Mouse (Mus musculus) hindbrain, embryonic 10.5 days (tissue): ENCODE results near the gene Ube2e3. TPM values are rescaled to one million over a fixed set of nuclear protein-coding genes. Genes with fewer than 3 reads are reported as not detected.

Source experiments
- DNase-seq: peaks from one replicate; pipeline ENCODE4 v3.0.0-alpha.2; 2017; ENCODE audit warnings: low spot score
- H3K27ac ChIP-seq: fragments of 300-500 bp; sonication (generic); 2 replicates; pipeline ENCODE4 v1.5.1; 2016; ENCODE audit warnings: mild to moderate bottlenecking, moderate library complexity
- H3K27me3 ChIP-seq: fragments of 300-500 bp; sonication (generic); 2 replicates; pipeline ENCODE4 v1.6.1; 2016; ENCODE audit warnings: mild to moderate bottlenecking; ENCODE audit not compliant: poor library complexity, insufficient read depth, severe bottlenecking
- H3K36me3 ChIP-seq: fragments of 300-500 bp; sonication (generic); 2 replicates; pipeline ENCODE4 v1.6.1; 2016; ENCODE audit warnings: mild to moderate bottlenecking, moderate library complexity
- H3K4me1 ChIP-seq: fragments of 300-500 bp; sonication (generic); replicated peaks from 2 replicates; pipeline ENCODE4 v1.6.1; 2016; ENCODE audit warnings: mild to moderate bottlenecking
- H3K4me3 ChIP-seq: fragments of 300-500 bp; sonication (generic); 2 replicates; pipeline ENCODE4 v1.5.1; 2016; ENCODE audit warnings: mild to moderate bottlenecking, moderate library complexity
- H3K9me3 ChIP-seq: fragments of 300-500 bp; sonication (generic); 2 replicates; pipeline ENCODE4 v1.6.1; 2016; ENCODE audit warnings: mild to moderate bottlenecking, moderate library complexity
- WGBS: fragments of 180-500 bp; shearing (Covaris S2); methylation state at CpG from one replicate; pipeline ENCODE4 v1.1.7; 2016; 5-methylcytosine and 5-hydroxymethylcytosine counted together
- polyA plus RNA-seq: library from polyadenylated mRNA; unstranded; fragments of >200 nt; fragmentation: Nextera tagmentation; extraction: Ambion mirVana; gene quantifications from 2 replicates; pipeline ENCODE4 v1.2.1, GENCODE M21; 2016

The Ube2e3 gene
- 216 and 248 TPM in 2 replicates for polyA plus RNA-seq

DNA sequence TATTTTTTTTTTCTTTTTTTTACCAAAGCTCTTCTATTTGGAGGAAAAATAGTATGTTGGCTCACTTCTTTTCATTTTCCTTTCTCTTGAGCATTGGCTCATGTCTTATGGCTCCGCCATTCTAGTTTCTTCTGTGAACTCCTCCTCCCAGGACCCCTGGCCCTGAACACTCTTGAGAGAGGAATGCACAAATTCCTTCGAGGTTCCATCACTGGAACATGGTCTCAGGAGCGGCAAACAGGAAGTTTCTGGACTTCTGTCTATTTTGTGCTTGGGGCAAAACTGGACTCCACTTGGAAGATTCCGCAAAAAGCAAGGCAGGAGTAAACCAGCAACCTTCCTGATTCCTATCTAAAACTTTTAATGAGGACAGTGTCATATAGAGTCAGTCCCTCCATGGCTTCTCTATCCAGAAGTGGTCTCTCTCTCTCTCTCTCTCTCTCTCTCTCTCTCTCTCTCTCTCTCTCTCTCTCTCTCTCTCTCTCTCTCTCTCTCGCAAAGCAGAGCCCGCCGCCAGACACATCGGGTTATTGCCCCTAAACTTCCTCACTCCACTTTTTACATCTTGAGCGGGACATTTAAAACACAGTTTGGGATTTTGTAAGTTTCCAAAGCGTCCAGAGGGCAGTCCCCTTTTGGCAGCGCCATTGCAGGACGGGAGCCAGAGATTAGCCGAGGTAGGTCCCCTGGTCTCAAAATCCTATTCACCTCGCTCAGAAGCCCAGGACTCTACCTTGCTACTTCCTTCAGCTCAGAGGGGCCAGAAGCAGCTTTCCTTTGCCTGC is at the start of gene Ube2e3:
TSS of gene Ube2e3 (plus strand) at position 399 of the 785 bp plus-strand sequence.
- Histone ChIP-seq H3K27ac (peak within 1 kb of the TSS; percentile 100), H3K4me1 (peaks cover 33% of the 10 kb centered on the region), H3K27me3 (no peaks in the 10 kb centered on the region), H3K9me3 (no peaks in the 10 kb centered on the region), H3K36me3 (peaks cover 7% of the 10 kb centered on the region), H3K4me3 (peak within 1 kb of the TSS; percentile 79)
- WGBS, result 15% methylated on average over 14 of the region's 14 CpGs
- DNase-seq, result peak; percentile 15

DNA sequence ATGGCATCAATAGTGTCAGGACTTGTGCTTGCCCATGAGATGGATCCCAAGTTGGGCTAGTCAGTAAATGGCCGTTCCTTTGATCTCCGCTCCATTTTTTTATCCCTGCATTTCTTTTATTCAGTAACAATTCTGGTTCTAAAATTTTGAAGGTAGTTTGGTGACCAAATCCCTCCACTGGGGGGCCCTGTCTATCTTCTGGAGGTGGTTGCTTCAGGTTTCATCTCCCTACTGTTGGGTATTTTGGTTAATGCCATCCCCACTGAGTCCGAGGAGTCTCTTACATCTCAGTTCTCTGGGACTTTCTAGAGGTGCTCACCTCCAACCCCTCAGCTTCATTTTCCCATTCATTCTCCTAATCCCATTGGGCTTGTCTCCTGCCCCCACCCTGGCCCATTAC is 38.0 kb upstream of the Ube2e3 start:
- H3K27me3 ChIP-seq, result no peaks in the 10 kb centered on the region
- H3K27ac ChIP-seq, result no peak overlapping the region
- H3K4me3 ChIP-seq, result no peak overlapping the region
- no peaks in the 10 kb centered on the region for H3K9me3 ChIP-seq
- WGBS, result 97% methylated on average over 3 of the region's 3 CpGs
- no peaks in the 10 kb centered on the region for H3K4me1 ChIP-seq
- no peak for DNase-seq
- no peaks in the 10 kb centered on the region for H3K36me3 ChIP-seq

DNA sequence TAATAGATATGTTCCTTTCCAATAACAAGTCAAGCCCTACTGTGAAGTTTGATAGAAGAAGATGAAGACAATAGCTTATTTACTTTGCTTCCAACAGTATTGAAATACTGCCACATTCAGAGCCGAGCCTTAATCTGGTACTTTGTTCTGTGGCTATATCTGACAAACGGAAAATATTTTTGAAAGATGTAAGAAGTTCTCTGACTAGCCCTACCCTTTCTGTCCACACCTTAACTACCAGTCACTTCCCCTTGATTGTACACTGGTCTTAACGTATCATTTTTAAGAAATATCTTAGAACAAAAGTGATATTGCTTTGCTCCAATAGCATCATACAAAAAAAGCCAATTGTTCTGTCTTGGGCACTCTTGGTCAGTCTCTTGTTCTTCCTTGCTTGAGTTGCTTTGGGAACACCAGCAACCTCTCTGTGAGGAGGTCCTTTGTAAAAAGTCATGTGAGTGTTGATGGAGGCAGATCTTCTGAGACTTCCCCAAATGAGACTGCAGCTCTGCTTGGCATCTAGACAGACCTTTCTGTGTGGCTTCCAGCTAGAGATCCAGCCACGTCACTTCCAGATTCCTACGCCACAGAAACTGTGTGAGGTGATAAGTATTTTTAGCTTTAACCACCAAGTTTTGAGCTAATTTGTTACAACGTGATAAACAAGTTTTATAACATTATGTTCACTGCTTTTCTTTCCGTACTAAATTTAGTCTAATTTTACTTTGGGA is 26.3 kb upstream of the Ube2e3 start:
- H3K4me3 ChIP-seq, result no peak overlapping the region
- H3K4me1 ChIP-seq, result no peaks in the 10 kb centered on the region
- 89% methylated on average over 7 of the region's 7 CpGs for WGBS
- no peaks in the 10 kb centered on the region for H3K9me3 ChIP-seq
- H3K36me3 ChIP-seq, result no peaks in the 10 kb centered on the region
- H3K27me3 ChIP-seq, result no peaks in the 10 kb centered on the region
- H3K27ac ChIP-seq, result no peak overlapping the region
- no peak for DNase-seq

DNA sequence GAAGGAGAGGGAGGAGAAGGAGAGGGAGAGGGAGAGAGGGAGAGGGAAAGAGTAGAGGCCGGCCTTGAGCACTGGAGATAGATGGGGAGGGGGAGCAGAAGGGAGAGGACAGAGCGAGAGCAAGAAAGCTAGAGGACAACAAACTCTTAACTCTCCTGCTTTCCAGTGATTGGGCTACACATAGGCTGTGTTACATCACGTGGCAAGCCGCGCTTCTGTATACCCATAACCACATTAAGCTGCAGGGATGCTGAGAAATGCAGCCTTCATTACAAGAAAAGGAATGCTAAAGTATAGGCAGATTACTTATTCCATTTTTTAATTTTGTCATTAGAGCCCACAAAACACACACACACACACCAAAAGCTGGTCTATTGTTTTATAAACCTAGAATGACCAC is 23.6 kb upstream of the Ube2e3 start:
- 89% methylated on average over 5 of the region's 5 CpGs for WGBS
- H3K4me1 ChIP-seq, result no peaks in the 10 kb centered on the region
- H3K27me3 ChIP-seq, result no peaks in the 10 kb centered on the region
- no peaks in the 10 kb centered on the region for H3K36me3 ChIP-seq
- no peak for DNase-seq
- no peak overlapping the region for H3K27ac ChIP-seq
- H3K9me3 ChIP-seq, result no peaks in the 10 kb centered on the region
- H3K4me3 ChIP-seq, result no peak overlapping the region

DNA sequence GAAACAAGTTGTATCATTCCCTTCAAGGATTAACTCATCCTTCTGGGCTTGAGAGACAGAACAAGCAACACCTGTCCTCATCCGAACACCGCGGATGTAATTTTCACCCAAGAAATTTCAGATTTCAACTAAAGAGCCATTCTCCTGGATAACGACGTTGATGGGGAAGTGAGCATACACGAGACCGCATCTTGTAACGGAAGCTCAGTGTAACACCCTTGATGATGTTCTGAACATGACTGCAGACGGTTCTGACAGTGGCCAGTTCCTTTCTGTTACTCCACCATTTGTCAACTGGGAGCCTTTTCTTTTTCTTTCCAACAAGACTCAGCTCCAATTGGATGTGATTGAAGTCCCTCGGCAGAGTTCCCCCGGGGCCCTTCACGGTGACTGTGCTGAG is 22.6 kb upstream of the Ube2e3 start:
- no peaks in the 10 kb centered on the region for H3K9me3 ChIP-seq
- DNase-seq, result no peak
- no peaks in the 10 kb centered on the region for H3K4me1 ChIP-seq
- no peak overlapping the region for H3K4me3 ChIP-seq
- H3K36me3 ChIP-seq, result no peaks in the 10 kb centered on the region
- no peaks in the 10 kb centered on the region for H3K27me3 ChIP-seq
- no peak overlapping the region for H3K27ac ChIP-seq
- 89% methylated on average over 12 of the region's 12 CpGs for WGBS

DNA sequence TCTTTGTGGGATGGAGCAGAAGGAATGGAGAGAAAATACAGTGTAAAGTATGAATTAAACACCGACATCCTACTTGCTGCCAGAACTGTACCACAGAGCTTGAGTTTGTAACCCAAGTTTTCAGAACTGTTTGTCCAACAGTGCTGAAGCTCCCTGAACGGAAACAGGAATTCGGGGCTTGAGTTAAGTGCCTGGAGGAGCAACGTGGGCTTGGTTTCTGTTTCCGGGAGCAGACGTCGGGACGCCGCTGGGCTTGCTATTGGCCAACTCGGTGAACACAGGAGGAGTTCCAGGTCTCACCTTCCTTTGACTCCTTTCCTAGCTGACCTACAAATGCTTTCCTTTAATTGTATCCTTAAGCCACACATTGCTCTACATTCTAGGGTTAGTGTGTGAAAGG is 22.2 kb upstream of the Ube2e3 start:
- Histone ChIP-seq H3K4me3 (no peak overlapping the region), H3K36me3 (no peaks in the 10 kb centered on the region), H3K4me1 (no peaks in the 10 kb centered on the region), H3K9me3 (no peaks in the 10 kb centered on the region), H3K27me3 (no peaks in the 10 kb centered on the region), H3K27ac (no peak overlapping the region)
- WGBS, result 81% methylated on average over 10 of the region's 10 CpGs
- no peak for DNase-seq

DNA sequence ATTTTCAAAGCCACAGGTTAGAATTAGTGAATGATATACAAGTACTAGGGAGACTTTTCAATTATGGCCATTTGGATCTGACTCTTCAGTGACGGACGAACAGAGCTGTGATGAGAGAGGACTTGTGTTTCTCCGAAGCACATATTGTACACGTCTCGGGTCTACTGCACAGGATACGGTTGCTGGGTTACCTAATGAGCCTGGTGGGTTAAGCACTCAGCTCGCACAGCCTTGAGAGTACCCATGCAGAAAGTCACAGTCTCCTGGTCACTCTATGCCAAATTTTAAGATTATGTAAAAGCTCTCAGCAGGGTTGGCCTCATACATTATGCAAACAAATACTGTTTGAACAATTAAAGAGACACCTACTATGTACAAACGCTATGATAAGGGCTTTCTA is 13.6 kb upstream of the Ube2e3 start:
- H3K27ac ChIP-seq, result no peak overlapping the region
- no peak for DNase-seq
- no peaks in the 10 kb centered on the region; the same call in 1 of the 2 replicates for H3K4me1 ChIP-seq
- no peaks in the 10 kb centered on the region for H3K27me3 ChIP-seq
- H3K9me3 ChIP-seq, result no peaks in the 10 kb centered on the region
- H3K36me3 ChIP-seq, result no peaks in the 10 kb centered on the region
- 79% methylated on average over 8 of the region's 8 CpGs for WGBS
- no peak overlapping the region for H3K4me3 ChIP-seq

DNA sequence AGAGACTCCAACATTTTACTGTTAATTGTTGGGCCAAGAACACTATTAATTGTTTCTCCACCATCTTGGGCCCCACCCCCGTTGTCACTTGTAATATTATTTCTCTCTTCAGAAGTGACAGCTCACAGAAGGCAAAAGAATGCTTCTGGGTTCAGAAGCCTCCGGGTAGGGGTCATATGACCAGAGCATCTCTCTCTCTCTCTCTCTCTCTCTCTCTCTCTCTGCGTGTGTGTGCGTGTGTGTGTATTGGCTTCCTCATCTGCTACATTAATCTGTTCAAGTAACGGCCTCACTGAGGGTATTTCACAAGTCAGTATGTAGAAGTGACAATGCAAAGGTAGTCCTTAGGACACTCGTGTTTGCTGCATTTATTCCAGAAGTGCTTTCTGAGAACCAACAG is 9.3 kb upstream of the Ube2e3 start:
- 84% methylated on average over 6 of the region's 6 CpGs for WGBS

DNA sequence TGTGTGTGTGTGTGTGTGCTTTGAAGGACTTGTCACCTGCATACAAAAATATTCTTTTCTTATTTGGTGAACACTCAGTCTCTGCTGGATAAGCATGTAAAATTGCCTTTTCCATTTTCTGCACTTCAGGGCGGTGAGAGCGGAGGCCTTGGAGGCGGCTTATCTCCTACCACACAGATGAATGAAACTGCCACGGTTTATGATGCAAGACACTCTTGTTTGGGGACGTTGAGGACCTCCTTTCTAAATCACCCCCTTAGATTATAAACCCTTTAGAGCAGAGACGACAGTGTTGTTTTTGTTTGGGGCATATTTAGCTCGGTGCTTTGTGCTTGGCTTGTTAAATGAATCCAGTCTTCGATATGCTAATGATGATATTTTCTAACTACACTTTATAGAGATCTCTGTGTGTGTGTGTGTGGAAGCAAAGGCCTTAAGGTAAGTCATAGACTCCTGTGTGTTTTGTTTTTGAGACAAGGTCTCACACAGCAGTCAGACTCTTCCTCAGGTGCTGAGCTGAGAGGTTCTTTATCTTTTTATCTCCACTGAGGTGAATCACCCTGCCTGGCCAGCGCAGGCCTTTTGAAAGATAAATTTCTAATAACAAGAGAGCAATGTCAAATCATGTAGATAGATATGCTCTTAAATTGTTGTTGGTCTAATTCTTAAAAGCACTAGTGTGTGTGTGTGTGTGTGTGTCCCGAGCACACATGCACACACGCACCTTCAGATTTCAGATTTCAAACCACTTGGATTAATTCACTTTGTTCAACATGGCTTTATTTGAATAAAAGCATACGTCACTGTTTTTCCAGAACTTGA is 8.4 kb upstream of the Ube2e3 start:
- Histone ChIP-seq H3K27me3 (no peaks in the 10 kb centered on the region), H3K4me3 (no peak overlapping the region), H3K9me3 (no peaks in the 10 kb centered on the region), H3K4me1 (no peaks in the 10 kb centered on the region), H3K36me3 (no peaks in the 10 kb centered on the region), H3K27ac (no peak overlapping the region)
- no peak for DNase-seq
- 87% methylated on average over 12 of the region's 12 CpGs for WGBS

More for the DNA sequence above, 9.3 kb upstream of the Ube2e3 start:
- Histone ChIP-seq H3K4me3 (no peak overlapping the region), H3K4me1 (no peaks in the 10 kb centered on the region), H3K36me3 (no peaks in the 10 kb centered on the region), H3K27ac (no peak overlapping the region), H3K27me3 (no peaks in the 10 kb centered on the region), H3K9me3 (no peaks in the 10 kb centered on the region)
- DNase-seq, result no peak

DNA sequence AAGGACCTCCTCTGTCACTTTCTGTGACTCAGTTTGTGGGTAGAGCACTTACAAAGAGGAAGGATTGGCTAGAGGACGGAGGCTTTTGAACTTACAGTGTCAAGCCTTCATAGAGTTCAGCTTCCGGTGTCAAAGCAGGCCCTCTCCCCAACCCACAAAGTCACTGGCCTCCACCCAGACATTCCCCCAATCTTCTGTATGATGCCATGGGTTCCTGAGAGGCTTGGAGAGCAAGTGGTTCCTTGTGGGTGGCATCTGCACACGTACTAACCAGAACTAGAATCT is 7.9 kb upstream of the Ube2e3 start:
- Histone ChIP-seq H3K4me3 (no peak overlapping the region), H3K36me3 (no peaks in the 10 kb centered on the region), H3K4me1 (no peaks in the 10 kb centered on the region), H3K27me3 (no peaks in the 10 kb centered on the region), H3K27ac (no peak overlapping the region), H3K9me3 (no peaks in the 10 kb centered on the region)
- no peak for DNase-seq
- 83% methylated on average over 3 of the region's 3 CpGs for WGBS

DNA sequence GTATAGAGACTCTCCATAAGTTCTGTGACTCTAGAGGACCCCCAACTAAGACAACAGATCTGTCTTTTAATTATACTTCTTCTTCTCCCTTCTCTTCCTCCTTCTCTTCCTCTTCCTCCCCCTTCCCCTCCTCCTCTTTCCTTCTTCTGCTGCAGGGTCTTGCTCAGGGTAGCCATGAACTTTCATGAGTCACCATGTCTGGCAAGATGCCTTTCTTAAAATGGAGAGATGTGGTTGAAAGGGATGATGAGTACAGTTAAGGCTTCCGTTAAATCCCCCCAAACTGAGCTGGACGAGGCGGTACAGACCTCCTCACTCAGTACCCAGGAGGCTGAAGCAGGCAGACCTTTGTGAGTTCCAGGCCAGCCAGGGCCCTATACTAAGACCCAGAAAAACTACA is 3.8 kb upstream of the Ube2e3 start:
- no peaks in the 10 kb centered on the region for H3K27me3 ChIP-seq
- H3K4me1 ChIP-seq, result 0 out of 2 replicates have a peak, but pooled peaks cover 7% of the 10 kb centered on the region
- no peaks in the 10 kb centered on the region for H3K36me3 ChIP-seq
- DNase-seq, result no peak
- H3K4me3 ChIP-seq, result no peak overlapping the region
- no peak overlapping the region for H3K27ac ChIP-seq
- no peaks in the 10 kb centered on the region for H3K9me3 ChIP-seq
- WGBS, result 94% methylated on average over 3 of the region's 3 CpGs

DNA sequence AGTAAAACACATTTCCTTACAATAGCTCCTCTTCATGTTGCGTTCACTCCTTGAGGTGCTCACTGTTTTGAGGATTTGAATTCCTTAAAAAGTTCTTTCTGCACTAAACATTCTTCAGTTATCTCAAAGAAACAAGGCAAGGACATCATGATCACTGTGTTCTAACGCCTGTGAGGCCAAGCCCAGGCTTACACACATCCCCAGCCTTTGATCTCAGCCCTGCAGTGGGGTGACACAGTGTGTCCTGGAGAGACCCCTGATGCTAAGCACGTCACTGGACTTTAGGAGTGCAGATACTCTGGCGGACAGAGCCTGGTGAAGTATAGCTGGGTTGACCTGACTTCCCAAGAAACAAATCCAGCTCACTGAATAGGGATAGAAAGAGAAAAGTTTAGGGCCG is 3.1 kb upstream of the Ube2e3 start:
- no peak overlapping the region for H3K27ac ChIP-seq
- H3K4me1 ChIP-seq, result 0 out of 2 replicates have a peak, but pooled peaks cover 7% of the 10 kb centered on the region
- DNase-seq, result no peak
- H3K9me3 ChIP-seq, result no peaks in the 10 kb centered on the region
- no peaks in the 10 kb centered on the region for H3K27me3 ChIP-seq
- no peaks in the 10 kb centered on the region for H3K36me3 ChIP-seq
- 70% methylated on average over 5 of the region's 5 CpGs for WGBS
- H3K4me3 ChIP-seq, result no peak overlapping the region

DNA sequence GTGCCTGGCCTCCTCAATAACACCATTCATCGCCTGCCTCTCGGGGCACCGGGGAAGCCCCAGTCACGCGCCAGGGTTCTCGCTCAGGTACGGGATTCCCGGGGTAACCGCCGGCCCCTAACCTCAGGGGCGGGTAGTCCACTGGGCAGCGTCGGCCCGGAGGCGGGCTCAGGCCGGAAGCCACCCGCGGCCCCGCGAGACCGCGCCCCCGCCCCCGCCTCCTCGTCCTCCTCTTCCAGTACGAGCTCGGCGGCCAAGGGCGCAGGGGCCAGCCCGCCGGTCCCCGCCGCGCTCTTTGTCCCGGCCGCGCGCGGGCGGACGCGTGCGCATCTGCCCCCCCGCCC is 559 bp downstream of the Ube2e3 start:
- DNase-seq, result peak; percentile 90
- peaks cover 39% of the 10 kb centered on the region for H3K4me1 ChIP-seq
- no peaks in the 10 kb centered on the region for H3K9me3 ChIP-seq
- H3K4me3 ChIP-seq, result peak overlapping the region; percentile 79
- H3K36me3 ChIP-seq, result peaks cover 7% of the 10 kb centered on the region
- no peaks in the 10 kb centered on the region for H3K27me3 ChIP-seq
- peak overlapping the region; percentile 100 for H3K27ac ChIP-seq
- WGBS, result under 1% methylated on average over 33 of the region's 44 CpGs
